Mouse (Mus musculus) heart, adult 18-20 months (tissue): ENCODE measurements around the gene Wnt3. TPM values are rescaled to one million over a fixed set of nuclear protein-coding genes. Genes with fewer than 3 reads are reported as not detected.
"Not testable (repeated sequence)": the region's sequence is repeated elsewhere in the genome, so short reads cannot be mapped to it uniquely, and the experiment has no call there.

ENCODE experiments used
- DNase-seq, 2 experiments: peaks; one replicate each; pipeline ENCODE4 v3.0.0; 2021 to 2022; ENCODE audit warnings: mixed read lengths in 1 of 2
- long read RNA-seq, 2 experiments: library from polyadenylated mRNA; stranded (forward); transcript quantifications; one replicate each; pipeline ENCODE4 v2.0.0; 2021
- total RNA-seq, 2 experiments: library from RNA; stranded (reverse); gene quantifications; 2 replicates each; pipeline ENCODE4 v1.2.3; 2021

The Wnt3 gene
- not detected for total RNA-seq
- long read RNA-seq, experiment 1: 0 reads
- long read RNA-seq, experiment 2: 0 reads

DNA sequence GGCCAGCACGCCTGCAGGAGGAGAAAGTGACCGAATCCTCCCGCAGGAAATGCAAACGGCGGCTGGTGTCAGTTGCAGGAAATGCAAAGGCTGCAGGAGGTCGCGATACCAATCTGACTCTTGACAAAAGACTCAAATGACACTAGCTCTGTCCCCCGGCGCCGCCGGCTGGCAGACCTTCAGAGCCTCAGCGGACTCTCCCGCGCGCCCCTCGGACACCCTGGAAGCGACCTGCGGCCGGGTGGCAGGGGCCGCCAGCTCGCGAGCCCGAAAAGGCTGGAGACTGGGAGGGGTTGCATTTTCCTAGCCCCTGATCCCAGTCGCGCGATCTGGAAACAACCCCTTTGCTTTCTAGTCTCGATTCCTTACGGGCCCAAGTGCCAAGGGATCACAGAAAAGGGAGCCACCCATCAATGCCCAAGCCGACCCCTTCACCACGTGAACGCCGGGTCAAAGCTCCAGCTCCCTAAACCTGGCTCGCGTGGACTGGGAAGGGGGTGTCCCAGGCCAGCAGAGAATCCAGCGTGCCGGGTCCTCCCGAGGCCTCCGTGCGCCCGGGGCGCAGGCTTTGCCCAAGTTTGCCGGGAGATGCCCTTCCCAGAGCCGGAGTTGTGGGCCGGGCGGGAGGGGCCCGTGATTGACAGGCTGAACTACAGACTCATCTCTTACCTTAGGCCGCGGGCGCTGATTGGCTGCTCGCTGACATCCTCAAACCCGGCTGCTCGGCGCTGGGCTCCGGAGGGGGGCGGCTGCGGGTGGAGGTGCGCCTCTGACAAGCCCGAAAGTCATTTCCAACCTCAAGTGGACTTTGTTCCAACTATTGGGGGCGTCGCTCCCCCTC, at the start of gene Wnt3:
Gene Wnt3, plus strand, starts transcription at position 764 of the 841 bp plus-strand sequence.
- DNase-seq: no peak

DNA sequence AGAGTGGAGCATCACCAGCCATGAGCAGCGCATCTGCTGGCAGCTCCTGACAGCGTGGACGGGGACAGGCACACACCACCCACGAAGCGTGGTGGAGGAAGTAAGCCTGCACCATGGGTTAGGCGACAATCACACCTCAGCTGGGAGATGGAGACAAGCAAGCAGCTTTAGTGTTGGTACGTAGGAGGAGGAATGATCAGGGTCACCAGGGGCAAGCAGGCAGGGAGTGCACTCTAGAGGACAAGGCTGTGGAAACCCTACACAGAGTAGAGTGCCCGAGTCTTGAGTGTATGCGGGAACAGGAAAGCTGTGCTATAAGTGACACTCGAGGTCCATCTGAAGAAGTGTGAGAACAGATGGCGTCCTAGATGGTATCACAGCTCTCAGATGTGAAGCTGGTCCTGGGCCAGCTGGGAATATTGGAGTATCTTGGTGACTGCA, 49.6 kb upstream of the Wnt3 start:
- DNase-seq: no peak

DNA sequence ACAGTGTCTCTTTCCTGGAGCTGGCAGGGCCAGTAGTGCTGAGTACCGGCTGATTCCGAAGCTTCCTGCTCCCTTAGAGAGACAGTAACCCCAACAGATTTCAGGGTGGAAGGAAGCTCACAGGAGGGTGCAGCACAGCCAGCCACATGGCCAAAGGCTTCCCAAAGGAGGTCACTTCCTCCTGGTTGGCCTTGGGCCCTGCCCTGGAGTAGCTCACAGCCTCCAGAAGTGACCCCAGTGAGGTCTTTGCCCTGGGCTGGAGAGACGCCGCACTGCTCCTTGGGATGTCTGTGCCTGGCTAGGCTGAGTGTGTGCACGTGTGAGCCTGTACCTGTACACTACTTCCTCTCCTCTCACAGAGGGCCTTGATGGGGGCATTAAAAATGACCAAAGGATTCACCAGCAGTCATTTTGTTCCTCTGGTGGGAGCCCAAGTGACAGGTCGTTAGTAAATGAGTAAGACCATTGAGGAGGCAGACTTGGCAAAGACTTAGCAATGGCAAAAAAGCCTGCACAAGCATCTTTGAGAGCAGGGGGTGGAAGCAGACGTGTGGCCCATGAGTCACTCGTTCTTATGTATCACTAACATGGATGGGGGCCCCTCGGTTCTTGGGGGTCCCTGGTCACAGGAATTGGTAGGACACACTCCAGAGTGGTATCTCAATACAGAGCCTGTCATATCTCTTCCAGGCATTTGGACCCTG, 44.5 kb upstream of the Wnt3 start:
- peak in 1 of 2 experiments; percentile 18 for DNase-seq

DNA sequence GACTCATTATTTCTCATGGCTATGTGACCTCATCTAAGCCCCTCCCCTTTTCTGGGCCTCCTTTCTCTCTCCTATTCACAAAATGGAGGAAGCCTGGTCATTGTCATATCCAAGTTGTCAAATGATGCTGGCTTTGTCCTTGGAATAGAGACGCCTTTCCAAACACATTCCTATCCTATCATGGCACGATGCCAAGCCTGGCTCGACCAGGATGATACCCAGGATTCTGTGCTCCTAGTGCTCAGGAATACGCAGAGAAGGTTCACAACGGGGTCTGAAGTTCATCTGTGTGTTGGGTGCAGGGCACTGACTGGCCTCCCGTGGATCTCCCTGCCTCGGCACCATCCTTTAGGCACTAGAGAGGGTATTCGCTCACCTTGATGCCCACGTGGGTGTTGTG, 42.4 kb upstream of the Wnt3 start:
- no peak for DNase-seq

DNA sequence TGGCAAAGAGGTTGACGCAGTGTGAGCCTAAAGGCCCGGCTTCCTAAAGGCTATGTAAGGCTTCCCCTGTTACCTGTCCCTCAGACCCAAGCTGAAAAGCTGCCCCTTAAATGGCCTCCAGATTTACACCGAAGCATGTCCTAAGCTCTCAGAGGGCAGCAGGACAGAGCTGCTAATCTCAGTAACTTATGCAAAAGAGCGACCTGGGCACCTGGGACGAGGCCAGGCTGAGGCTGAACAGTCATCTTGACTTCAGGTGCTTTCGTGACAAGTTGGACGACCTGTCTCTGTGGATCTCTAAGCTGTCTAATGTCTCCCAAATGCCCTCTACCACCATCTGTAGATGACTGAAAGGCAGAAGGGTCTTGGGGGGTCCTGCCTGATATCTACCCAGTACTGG, 41.6 kb upstream of the Wnt3 start:
- no peak for DNase-seq

DNA sequence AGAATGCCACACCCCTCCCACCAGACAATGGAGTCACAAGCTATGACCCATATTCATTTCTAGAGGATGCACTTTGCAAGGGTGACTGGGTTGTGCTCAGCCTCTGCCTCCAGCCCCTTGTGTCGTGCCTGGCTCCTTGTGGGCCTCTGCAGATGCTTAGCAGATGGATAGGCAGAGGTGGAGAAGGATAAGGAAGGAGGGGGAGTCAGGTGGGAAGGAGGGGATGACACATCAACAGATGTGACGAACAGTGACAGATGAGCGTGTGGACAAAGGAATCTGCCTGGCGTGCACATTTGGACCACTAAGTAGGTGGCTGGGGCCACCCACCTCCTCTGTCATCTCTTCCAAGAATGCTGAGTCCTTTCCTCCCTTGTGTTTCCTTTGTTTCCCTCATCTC, 40.9 kb upstream of the Wnt3 start:
- DNase-seq: no peak

DNA sequence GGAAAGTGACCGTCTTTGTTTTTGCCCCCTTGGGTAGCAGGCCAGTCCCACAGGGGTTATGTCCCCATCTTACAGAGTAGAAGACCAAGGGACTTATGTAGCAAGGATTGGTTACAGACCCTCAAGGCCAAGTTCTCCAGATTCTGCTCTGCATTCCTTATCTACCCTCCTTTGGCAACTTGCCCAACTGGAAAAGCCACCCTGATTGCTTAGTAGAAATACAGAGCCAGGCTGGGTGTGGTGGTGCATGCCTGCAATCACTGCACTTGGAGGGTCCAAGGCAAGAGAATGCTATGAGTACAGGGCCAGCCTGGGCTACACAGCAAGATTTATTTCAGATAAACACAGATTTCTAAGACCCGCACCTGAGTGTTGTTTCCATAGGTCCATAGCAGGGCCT, 40.0 kb upstream of the Wnt3 start:
- DNase-seq: no peak

DNA sequence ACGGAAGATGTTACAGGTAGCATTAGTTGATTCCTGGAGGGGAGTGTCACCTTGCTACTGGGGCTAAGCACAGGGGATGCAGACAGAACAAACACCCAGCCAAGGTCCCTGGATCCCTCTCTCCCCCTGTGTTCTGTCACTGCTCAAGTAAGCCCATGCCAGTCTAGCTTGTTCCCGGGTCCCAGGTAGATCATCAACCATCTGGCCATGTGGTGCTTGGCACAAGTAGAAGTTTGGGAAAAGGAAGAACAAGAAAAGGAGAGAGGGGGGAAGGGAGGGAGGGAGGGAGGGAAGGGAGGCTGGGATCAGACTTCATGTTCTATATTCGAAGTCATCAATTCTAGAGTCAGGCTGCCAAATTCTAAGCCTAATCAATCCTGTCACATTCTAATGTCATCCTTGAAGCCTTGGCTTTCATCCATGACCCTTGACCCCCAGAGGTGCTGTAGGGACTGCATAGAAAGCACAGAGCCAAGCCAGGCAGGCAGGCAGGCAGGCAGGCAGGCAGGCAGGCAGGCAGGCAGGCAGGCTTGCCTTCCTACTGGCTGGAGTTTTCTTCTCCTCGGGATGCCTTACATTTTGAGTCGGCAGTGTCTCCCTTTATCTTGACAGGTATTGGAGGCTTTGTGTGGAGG, 39.4 kb upstream of the Wnt3 start:
- DNase-seq: no peak

DNA sequence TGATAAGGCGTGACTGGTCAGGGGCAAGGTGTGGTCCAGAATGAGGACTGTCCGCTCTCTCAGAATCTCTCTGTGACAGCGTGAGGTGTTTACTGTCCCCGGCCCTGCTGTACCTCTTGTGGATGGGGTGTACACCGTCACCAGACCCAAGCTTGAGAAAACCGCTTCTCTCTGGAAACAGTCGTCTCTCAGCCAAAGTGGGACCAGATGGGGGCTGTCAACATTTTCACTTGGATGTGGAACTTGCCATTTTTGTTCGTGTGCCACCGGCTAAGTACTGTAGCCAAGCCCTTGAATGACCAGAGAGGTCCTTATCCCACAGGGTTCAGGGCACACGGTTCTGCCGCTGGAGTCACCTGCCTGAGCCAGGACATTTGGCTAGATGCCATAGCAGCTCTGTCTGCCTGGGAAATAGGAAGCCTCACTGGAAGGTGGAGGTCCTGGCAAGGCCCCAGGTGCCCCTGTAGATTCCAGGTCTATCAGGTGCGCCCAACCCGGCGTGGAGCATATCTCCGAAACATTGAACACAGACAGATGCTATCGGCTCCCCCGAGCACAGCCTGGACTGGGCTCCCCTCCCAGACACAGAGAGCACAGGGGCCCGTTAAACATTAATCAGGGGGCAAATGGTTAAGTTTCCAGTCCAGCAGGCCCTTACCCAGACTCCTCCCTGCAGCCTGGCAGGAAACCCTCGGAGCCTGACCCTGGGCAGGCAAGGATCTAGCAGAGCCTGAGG, 38.7 kb upstream of the Wnt3 start:
- no peak for DNase-seq

DNA sequence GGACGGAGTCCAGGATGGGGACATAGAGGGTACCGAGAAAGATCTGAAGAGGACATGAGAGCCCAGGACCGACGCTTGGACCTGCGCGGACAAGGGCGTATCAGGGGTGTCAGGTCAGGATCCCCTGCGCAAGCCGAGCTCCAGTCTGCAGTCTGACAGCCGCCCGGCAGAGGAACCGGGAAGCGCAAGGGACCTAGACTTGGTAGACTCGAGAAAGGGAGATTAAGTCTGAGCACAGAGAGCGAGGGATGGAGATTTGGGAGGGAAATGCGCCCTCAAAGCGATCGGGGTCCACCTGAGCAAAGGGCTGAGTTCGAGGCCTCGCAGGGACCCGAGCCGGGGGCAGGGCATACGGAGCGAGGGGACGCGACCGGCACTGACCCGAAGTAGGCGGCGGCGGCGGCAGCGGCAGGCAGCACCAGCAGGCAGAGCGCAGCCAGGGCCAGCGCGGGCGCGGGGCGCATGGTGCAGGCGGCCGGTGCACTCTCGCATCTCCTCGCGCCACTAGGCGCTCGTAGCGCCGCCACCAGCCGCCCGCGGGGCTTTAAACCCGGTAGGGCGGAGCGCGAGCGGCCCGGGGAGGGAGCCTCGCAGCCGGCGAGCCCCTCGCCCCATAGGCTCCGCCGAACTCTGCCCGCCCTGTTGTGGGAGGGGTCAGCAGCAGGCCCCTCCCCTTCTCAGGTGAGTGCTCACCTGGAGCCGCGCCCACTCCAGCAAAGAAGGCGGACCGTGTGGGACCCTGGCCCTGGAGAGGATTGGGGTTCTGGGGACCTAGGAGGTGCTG, 24.5 kb upstream of the Wnt3 start, which contains the start of gene Wnt9b:
Gene Wnt9b, minus strand, starts transcription at position 516 of the 784 bp plus-strand sequence.
- peak in 1 of 2 experiments; percentile 14 for DNase-seq

DNA sequence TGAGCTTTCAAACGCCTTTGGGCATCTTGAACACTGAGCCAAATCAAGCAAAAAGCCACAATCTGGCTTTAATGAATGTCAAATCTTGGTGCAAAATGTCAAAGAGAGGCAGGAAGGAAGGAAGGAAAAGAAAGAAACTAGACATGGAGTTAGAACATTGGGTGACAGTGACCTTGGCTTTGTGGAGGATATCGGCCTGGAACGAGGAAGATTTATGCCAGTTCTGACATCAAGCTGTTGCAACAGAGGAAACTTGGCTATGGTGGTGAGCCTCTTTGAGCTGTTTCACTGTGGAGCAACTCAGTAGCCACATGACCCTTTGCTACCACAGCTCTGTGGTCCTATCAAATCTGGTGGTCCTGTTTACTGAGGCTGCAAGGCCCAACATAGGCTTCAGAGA, 23.3 kb upstream of the Wnt3 start:
- DNase-seq: peak in 1 of 2 experiments; percentile 11

DNA sequence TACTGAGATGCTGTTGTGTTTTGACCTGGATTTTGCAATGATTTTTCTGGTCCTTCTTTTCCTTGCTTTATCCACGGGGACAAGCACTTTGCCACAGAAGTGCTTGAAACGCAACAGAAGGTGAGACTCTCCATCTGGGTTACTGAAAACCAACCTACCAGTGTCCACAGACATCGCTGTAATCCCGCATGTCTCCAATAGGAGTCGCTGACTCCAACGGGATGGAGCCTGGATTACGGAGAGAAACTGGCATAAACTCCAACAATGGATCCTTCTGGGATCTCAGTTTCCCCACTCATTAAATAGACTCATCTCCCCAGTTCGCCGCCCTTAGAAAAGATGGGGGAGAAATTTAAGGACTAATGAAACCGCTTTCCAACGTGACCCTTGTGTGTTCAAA, 15.9 kb upstream of the Wnt3 start:
- DNase-seq: no peak

DNA sequence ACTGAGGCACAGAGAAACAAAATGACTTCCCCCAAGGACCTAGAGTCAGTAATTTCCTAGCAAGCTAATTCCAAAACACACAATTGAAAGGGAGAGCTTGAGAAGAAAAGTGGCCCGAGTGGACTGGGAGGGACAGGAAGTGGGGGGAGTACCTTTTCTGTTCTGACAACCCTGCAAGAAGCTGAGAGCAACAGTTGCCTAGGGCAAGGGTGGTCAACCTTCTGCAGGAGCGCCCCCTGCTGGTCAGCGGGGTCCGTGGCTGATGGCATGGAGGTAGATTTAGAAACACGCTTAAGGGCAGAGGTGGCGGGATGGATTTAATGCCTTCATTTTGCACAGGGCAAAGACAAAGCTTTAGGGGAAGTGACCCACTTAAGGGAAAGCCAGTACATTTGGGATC, 15.2 kb upstream of the Wnt3 start:
- DNase-seq: peak; percentile 55 to 85

DNA sequence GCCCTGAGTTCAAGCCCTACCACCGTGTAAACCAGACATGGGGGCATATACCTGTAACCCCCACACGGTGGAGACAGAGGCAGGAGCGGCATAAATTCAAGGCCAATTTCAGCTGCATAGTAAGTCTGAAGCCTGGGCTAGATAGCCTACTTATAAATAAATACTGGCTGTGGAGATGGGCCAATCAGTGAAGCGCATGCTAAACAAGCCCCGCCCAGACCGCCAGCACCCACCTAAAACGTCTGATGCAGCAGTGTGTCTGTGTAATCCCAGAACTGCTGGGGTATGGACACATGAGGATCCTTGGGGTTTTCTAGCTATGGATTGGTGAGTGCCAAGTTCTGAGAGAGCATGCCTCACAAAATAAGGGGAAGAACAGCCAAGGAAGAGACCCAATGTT, 13.8 kb upstream of the Wnt3 start:
- DNase-seq: no peak

DNA sequence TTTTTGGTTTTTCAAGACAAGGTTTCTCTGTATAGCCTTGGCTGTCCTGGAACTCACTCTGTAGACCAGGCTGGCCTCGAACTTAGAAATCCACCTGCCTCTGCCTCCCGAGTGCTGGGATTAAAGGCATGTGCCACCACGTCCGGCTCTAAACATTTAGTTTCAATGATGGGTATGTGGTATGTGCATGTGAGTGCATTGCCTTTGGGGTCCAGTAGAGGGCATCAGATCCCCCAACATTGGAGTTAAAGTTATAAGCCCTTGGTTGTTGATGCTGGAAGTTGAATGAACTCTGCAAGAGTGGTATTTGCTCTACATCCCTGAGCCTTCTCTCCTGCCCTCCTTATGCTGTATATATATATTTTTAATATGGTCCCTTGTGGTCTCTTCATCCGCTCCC, 13.1 kb upstream of the Wnt3 start:
- DNase-seq: not testable (repeated sequence)

DNA sequence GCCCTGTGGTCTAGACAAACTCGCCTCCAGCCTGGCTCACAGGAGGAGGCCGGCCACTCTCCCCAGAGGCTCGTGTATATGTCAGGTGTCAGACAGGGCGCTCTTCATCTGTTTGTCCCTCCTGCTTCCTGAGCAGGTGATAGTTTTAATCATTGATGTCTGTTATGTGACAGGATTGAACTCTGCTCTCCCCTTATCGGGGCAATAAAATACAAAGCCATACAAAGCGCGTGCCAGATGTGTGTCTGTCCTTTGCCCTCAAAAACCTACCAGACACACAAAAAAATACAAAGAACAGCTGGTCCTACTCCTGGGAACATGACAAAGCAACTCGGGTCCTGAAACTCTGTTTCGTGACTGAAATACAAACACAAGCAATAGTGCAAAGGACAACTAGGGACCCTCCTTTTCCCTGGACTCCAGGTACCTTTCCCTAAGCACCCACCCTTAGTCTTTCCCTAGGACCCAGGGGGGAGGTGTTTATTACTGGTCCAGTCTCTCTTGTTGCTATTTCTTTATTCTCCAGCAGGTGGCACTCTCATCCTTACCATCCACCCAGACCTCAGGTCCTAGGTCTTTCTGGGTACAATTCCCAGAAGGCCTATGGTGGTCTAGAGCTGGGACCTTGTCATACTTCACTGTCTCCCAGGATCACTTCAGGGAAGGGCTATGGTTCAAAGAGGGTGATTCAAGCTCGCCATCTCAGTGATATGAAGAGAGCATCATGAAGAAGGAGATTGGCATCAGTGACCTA, 10.4 kb upstream of the Wnt3 start:
- peak; percentile 38 to 67 for DNase-seq

DNA sequence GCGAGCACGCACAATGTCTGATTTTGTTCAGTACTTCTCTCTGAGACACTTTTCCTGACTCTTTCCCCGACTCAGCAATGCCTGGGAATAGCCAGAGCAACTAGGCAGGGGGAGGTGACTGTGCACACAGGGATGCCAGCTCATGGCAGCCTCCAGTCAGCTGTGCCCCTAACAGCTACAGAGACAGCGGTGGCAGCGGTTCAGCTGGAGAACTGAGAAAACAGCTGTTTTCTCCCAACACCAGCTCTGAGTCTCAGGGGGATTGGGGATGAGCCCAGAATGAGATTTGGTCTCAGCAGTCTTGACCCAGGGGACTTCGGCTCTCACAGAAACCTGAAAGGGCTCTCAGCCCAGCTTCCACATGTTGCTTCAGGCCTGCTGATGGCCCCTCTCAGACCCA, 9.3 kb upstream of the Wnt3 start:
- no peak for DNase-seq

DNA sequence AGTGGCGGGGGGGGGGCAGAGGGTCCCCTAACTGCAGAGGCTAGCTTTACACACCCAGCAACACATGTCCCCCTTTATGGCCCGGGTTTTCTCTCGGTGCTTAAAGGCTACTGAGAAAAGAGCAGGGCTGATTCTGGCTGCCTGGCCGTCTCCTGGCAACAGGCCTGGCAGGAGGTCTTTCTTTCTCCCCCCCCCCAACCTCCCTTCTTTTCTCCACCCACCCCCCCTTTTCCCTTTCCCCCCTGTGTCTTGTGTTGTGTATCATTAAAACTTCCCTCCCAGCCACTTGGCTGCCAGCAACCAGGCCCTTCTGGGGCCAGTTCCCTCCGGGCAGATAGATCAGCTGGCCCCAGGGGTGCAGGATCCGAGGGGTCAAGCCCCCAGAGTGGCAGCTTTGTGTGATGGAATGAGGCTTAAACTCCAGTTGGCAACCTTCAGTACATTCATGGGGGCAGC, 8.4 kb upstream of the Wnt3 start:
- no peak for DNase-seq

DNA sequence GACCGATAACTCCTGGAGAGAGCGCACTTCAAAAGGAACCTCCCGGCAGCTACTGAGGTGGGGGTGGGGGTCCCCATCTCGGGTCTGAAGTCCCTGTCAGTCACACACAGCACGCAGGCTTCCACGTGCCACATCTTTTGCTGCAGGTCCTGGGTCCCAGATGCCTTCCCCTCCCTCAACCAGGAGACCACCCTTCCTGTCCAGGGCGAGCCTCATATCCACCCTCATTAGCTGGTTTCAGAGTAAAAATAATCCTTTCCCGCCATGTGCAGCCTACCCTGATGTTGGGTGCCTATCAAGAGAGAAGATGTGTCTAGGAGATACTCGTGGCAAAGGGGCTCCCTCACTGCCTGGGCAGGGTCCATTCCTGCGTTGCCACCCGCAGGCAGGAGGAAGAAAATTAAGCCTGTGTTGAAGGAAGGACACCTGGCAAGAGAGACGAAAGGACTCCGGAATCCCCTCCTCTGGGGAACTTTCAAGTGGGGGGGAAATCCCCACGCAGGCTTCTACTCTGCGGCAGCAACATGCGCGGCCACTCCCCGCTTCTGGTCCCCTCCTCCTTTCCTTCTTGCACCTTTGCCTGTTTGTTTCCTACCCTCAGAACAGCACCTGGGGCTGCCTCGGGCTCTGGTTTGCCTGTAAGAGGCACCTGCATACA, 2.7 kb upstream of the Wnt3 start:
- no peak for DNase-seq
